Mouse (Mus musculus) thymus, postnatal 10 days (tissue): Measurements from ENCODE around the gene Cd163l1.

Source experiments
- DNase-seq, 2 experiments: peaks; one replicate each; pipeline ENCODE4 v3.0.0; 2021; ENCODE audit warnings: low spot score in 2 of 2

Cd163l1 gene

GRCm38 (mm10) chr7:140217967-140218366 is at the start of gene Cd163l1:
Gene Cd163l1 (plus strand): TSS chr7:140218267.
- no peak for DNase-seq

GRCm38 (mm10) chr7:140169386-140169785 is 48.7 kb upstream of the Cd163l1 start:
- DNase-seq, result no peak

GRCm38 (mm10) chr7:140170863-140171262 is 47.2 kb upstream of the Cd163l1 start:
- DNase-seq, result no peak

- no peak for DNase-seq
Observed at GRCm38 (mm10) chr7:140172936-140173335, 45.1 kb upstream of the Cd163l1 start, which contains the start of gene Olfr523. Gene Olfr523 (plus strand): TSS chr7:140173217.

- no peak for DNase-seq
Observed at GRCm38 (mm10) chr7:140179176-140179575, 38.9 kb upstream of the Cd163l1 start.

- DNase-seq, result no peak
Observed at GRCm38 (mm10) chr7:140180692-140181091, 37.4 kb upstream of the Cd163l1 start.

GRCm38 (mm10) chr7:140184206-140184605 is 33.9 kb upstream of the Cd163l1 start:
- DNase-seq, result no peak

GRCm38 (mm10) chr7:140186646-140187620 is 31.1 kb upstream of the Cd163l1 start:
- DNase-seq, result peak; percentile 38 to 54

GRCm38 (mm10) chr7:140187721-140188390 is 30.2 kb upstream of the Cd163l1 start:
- DNase-seq, result no peak

GRCm38 (mm10) chr7:140188391-140189328 is 29.4 kb upstream of the Cd163l1 start:
- DNase-seq, result peak in 1 of 2 experiments; percentile 36

- no peak for DNase-seq
Observed at GRCm38 (mm10) chr7:140190435-140190834, 27.6 kb upstream of the Cd163l1 start.

- no peak for DNase-seq
Observed at GRCm38 (mm10) chr7:140192445-140192844, 25.6 kb upstream of the Cd163l1 start.

GRCm38 (mm10) chr7:140192851-140193250 is 25.2 kb upstream of the Cd163l1 start:
- peak in 1 of 2 experiments; percentile 12 for DNase-seq

- no peak for DNase-seq
Observed at GRCm38 (mm10) chr7:140194031-140194430, 24.0 kb upstream of the Cd163l1 start.

GRCm38 (mm10) chr7:140196002-140196401 is 22.1 kb upstream of the Cd163l1 start:
- no peak for DNase-seq

GRCm38 (mm10) chr7:140201090-140201489 is 17.0 kb upstream of the Cd163l1 start:
- DNase-seq, result no peak

GRCm38 (mm10) chr7:140205864-140206263 is 12.2 kb upstream of the Cd163l1 start, which contains the start of gene Olfr524:
Gene Olfr524 (minus strand): TSS chr7:140205964.
- DNase-seq, result no peak

- no peak for DNase-seq
Observed at GRCm38 (mm10) chr7:140206904-140207303, 11.2 kb upstream of the Cd163l1 start.

- DNase-seq, result no peak
Observed at GRCm38 (mm10) chr7:140208153-140208552, 9.9 kb upstream of the Cd163l1 start.

- DNase-seq, result peak; percentile 19 to 44
Observed at GRCm38 (mm10) chr7:140208677-140209076, 9.4 kb upstream of the Cd163l1 start.

GRCm38 (mm10) chr7:140213841-140214240 is 4.2 kb upstream of the Cd163l1 start:
- no peak for DNase-seq
